Mouse (Mus musculus) bone marrow macrophage, adult 2 months (primary cell): ENCODE data around the gene Ccdc15.

ENCODE experiments used
- CTCF ChIP-seq: IDR thresholded peaks from 2 replicates; pipeline ENCODE4 v1.5.1; 2012; ENCODE audit warnings: low read depth, mild to moderate bottlenecking, low read length, moderate library complexity
- POLR2A ChIP-seq: IDR thresholded peaks from 2 replicates; pipeline ENCODE4 v1.6.1; 2012; ENCODE audit warnings: mild to moderate bottlenecking, low read depth, low read length, borderline replicate concordance

DNA sequence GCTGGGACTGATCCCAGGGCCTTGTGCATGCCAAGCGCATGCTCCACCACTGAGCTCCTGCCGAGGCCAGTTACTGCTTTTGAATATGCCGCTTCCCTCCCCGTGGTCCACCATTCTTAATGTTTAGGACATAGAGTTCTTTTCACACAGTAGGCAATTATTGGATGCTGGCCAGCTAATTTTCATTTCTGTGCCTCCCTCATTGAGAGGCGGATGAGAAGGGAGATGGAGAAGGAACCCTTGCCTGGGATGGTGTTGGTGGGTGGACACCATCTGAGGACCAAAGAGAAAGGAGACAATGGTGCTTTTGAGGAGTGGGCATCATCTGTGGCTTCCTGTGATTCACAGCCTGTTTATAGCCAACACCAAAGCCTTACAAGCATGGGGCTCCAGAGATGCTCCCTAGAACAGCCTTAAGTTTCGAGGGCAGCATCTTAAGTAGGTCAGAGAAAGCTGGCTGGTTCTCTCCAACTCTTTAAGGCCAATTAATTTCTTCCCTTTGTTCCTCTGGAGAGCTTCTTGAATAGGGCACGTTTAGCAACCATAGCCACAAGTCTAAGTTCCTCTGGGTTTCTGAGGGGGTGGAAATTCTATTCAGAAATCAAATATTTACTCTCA is 10.6 kb upstream of the Ccdc15 start:
- no peak for TF ChIP-seq CTCF
- no peak for TF ChIP-seq POLR2A
